ENCODE assay signal across 8 mouse cellular contexts in genomic region chr17:6476495-6476947, GRCm38 (mm10). TPM values are rescaled to one million over a fixed set of nuclear protein-coding genes. Genes with fewer than 3 reads are reported as not detected.
DNase-seq lines count a peak whose midpoint lies in the region; ATAC-seq and TF ChIP-seq lines count a peak whose summit lies in the region.
"Not testable (repeated sequence)": the region's sequence is repeated elsewhere in the genome, so short reads cannot be mapped to it uniquely, and the experiment has no call there.

No protein-coding gene starts in this region.

- H3K27me3 ChIP-seq in CH12.LX (replicated peaks); heart, embryonic 13.5 days (replicated peaks); kidney, adult 2 months (replicated peaks; ENCODE audit: control insufficient read depth, insufficient read depth, low read length); midbrain, embryonic 13.5 days; stomach, embryonic 14.5 days (ENCODE audit: control insufficient read depth, insufficient read depth, low read length): not testable (repeated sequence)
- peaks cover 10% of the 10 kb centered on the region for H3K27me3 ChIP-seq in liver, embryonic 13.5 days

- not testable (repeated sequence) for TF ChIP-seq POLR2A in CH12.LX (IDR thresholded peaks at IDR 0.05; ENCODE audit: low read depth, low read length); brain, embryonic 14.5 days (IDR thresholded peaks at IDR 0.05; ENCODE audit: borderline replicate concordance, extremely low read depth, insufficient read depth, insufficient read length, poor library complexity, severe bottlenecking); embryonic fibroblast, embryonic 13.5 days (IDR thresholded peaks at IDR 0.05; ENCODE audit: low read depth, low read length); kidney, adult 2 months (IDR thresholded peaks at IDR 0.05; ENCODE audit: low read depth, low read length)

- peak overlapping the region; percentile 47 to 88 (median 53) for H3K4me3 ChIP-seq in CH12.LX (replicated peaks in 1 of 3; ENCODE audit: low read depth in 2 of 3, low read length in 2 of 3, poor library complexity in 1 of 3)
- H3K4me3 ChIP-seq in embryonic fibroblast, embryonic 13.5 days (ENCODE audit: insufficient read depth, low read length) = peak overlapping the region; percentile 48
- peak overlapping the region; percentile 61 for H3K4me3 ChIP-seq in heart, embryonic 13.5 days
- H3K4me3 ChIP-seq in kidney, adult 2 months (ENCODE audit: insufficient read depth, low read depth, low read length) = peak overlapping the region; percentile 56
- H3K4me3 ChIP-seq in liver, embryonic 13.5 days (replicated peaks) = peak overlapping the region; percentile 68
- peak overlapping the region; percentile 58 for H3K4me3 ChIP-seq in midbrain, embryonic 13.5 days (replicated peaks)
- peak overlapping the region; percentile 51 for H3K4me3 ChIP-seq in stomach, embryonic 14.5 days (ENCODE audit: low read depth, low read length)

- H3K9ac ChIP-seq in CH12.LX (ENCODE audit: insufficient read depth, low read depth) = peak overlapping the region; percentile 91
- H3K9ac ChIP-seq in heart, embryonic 13.5 days = peak overlapping the region; percentile 89
- H3K9ac ChIP-seq in liver, embryonic 13.5 days = peak overlapping the region; percentile 76
- H3K9ac ChIP-seq in midbrain, embryonic 13.5 days (replicated peaks) = peak overlapping the region; percentile 78
- peak overlapping the region; percentile 81 for H3K9ac ChIP-seq in stomach, embryonic 14.5 days (replicated peaks; ENCODE audit: low read depth, low read length)

- H3K4me1 ChIP-seq in CH12.LX (ENCODE audit: control insufficient read depth in 1 of 2, insufficient read depth in 2 of 2); embryonic fibroblast, embryonic 13.5 days (ENCODE audit: control insufficient read depth, insufficient read depth, low read length); kidney, adult 2 months (ENCODE audit: control insufficient read depth, insufficient read depth, low read length); stomach, embryonic 14.5 days (ENCODE audit: control insufficient read depth, insufficient read depth, low read length): not testable (repeated sequence)
- H3K4me1 ChIP-seq in heart, embryonic 13.5 days = peaks cover 27% of the 10 kb centered on the region
- H3K4me1 ChIP-seq in liver, embryonic 13.5 days (replicated peaks) = peaks cover 20% of the 10 kb centered on the region
- peaks cover 14% of the 10 kb centered on the region for H3K4me1 ChIP-seq in midbrain, embryonic 13.5 days (replicated peaks)

- dilution Hi-C loops in CH12.LX (cut with MboI; ENCODE audit: extremely low pct_ligation_motif_present, extremely low pct_unique_long_range_greater_than_20kb, low sequenced_read_pairs) = not testable (repeated sequence)

- not testable (repeated sequence) for H3K36me3 ChIP-seq in CH12.LX (replicated peaks in 1 of 2; ENCODE audit: control insufficient read depth in 1 of 2, insufficient read depth in 1 of 2, low read length in 1 of 2); heart, embryonic 13.5 days; kidney, adult 2 months (ENCODE audit: control insufficient read depth, insufficient read depth, low read length); liver, embryonic 13.5 days; midbrain, embryonic 13.5 days; stomach, embryonic 14.5 days (ENCODE audit: control insufficient read depth, insufficient read depth, low read length)

- not testable (repeated sequence) for H3K9me3 ChIP-seq in CH12.LX (replicated peaks; ENCODE audit: low read length); heart, embryonic 13.5 days; liver, embryonic 13.5 days (replicated peaks); midbrain, embryonic 13.5 days; stomach, embryonic 14.5 days (ENCODE audit: control insufficient read depth, low read depth, low read length)

- H3K79me2 ChIP-seq in CH12.LX (replicated peaks; ENCODE audit: control insufficient read depth, extremely low read depth, insufficient read depth, poor library complexity, severe bottlenecking) = not testable (repeated sequence)

- peak overlapping the region; percentile 88 for H3K4me2 ChIP-seq in CH12.LX (ENCODE audit: insufficient read depth, low read depth, poor library complexity, severe bottlenecking)
- H3K4me2 ChIP-seq in heart, embryonic 13.5 days = peak overlapping the region; percentile 73
- peak overlapping the region; percentile 85 for H3K4me2 ChIP-seq in liver, embryonic 13.5 days
- H3K4me2 ChIP-seq in midbrain, embryonic 13.5 days (replicated peaks) = peak overlapping the region; percentile 72
- H3K4me2 ChIP-seq in stomach, embryonic 14.5 days (replicated peaks; ENCODE audit: low read depth, low read length) = peak overlapping the region; percentile 88

- not testable (repeated sequence) for TF ChIP-seq RAD21 in CH12.LX (IDR thresholded peaks at IDR 0.05; ENCODE audit: low read depth, low read length)

- in situ Hi-C loops in CH12.LX (cut with MboI; ENCODE audit: low pct_ligation_motif_present, low pct_unique_long_range_greater_than_20kb, low sequenced_read_pairs) = not testable (repeated sequence)

- not testable (repeated sequence) for H3K27ac ChIP-seq in CH12.LX (ENCODE audit: insufficient read depth, low read depth); embryonic fibroblast, embryonic 13.5 days (ENCODE audit: insufficient read depth, low read length); kidney, adult 2 months (ENCODE audit: insufficient read depth, low read depth, low read length); liver, embryonic 13.5 days
- peak overlapping the region; percentile 64 for H3K27ac ChIP-seq in heart, embryonic 13.5 days (replicated peaks)
- H3K27ac ChIP-seq in midbrain, embryonic 13.5 days = peak overlapping the region; percentile 75
- H3K27ac ChIP-seq in stomach, embryonic 14.5 days (ENCODE audit: low read length) = peak overlapping the region; percentile 68; the same call in 1 of the 2 replicates

- under 1% methylated on average over 45 of the region's 45 CpGs for WGBS in heart, embryonic 13.5 days
- WGBS in kidney, adult 2 months = under 1% methylated on average over 45 of the region's 45 CpGs
- under 1% methylated on average over 45 of the region's 45 CpGs for WGBS in liver, embryonic 13.5 days (ENCODE audit: insufficient replicate concordance)
- under 1% methylated on average over 45 of the region's 45 CpGs for WGBS in midbrain, embryonic 13.5 days
- under 1% methylated on average over 45 of the region's 45 CpGs for WGBS in stomach, embryonic 14.5 days

- TF ChIP-seq EP300 in CH12.LX (IDR thresholded peaks at IDR 0.05; ENCODE audit: low read length) = not testable (repeated sequence)

- DNase-seq in CH12.LX (ENCODE audit: extremely low read depth); kidney, adult 2 months: not testable (repeated sequence)
- peak; percentile 46 for DNase-seq in brain, embryonic 14.5 days (ENCODE audit: low read depth)
- DNase-seq in liver, embryonic 13.5 days = peak; percentile 56

- TF ChIP-seq CTCF in CH12.LX (conservative IDR thresholded peaks at IDR 0.05 in 1 of 2, IDR thresholded peaks at IDR 0.05 in 1 of 2; ENCODE audit: low read depth in 2 of 2, low read length in 2 of 2); brain, embryonic 14.5 days (IDR thresholded peaks at IDR 0.05; ENCODE audit: borderline replicate concordance, extremely low read depth, insufficient read depth, insufficient read length); embryonic fibroblast, embryonic 13.5 days (IDR thresholded peaks at IDR 0.05; ENCODE audit: borderline replicate concordance, insufficient read depth, low read length); kidney, adult 2 months (conservative IDR thresholded peaks at IDR 0.05; ENCODE audit: insufficient read depth, insufficient read length, low read depth, low read length): not testable (repeated sequence)

- peak; percentile 44; the same call in 1 of the 2 replicates for ATAC-seq in heart, embryonic 13.5 days (ENCODE audit: extremely low read depth, insufficient number of reproducible peaks, low FRiP score, low TSS enrichment)
- ATAC-seq in liver, embryonic 13.5 days (ENCODE audit: low read depth) = peak; percentile 28; the same call in 1 of the 2 replicates
- ATAC-seq in midbrain, embryonic 13.5 days = peak; percentile 78
- peak; percentile 49 for ATAC-seq in stomach, embryonic 14.5 days (ENCODE audit: insufficient number of reproducible peaks, insufficient read depth, low FRiP score, low read depth)

TF ChIP-seq in CH12.LX, 34 proteins besides CTCF, POLR2A, EP300 and RAD21 (continues in another document):
- peak; percentile 45; the same call in 1 of the 2 replicates for TF ChIP-seq BHLHE40 (IDR thresholded peaks at IDR 0.05; ENCODE audit: low read depth, low read length)
- 0 out of 2 replicates have a peak, but pooled peaks have one; percentile 26 for TF ChIP-seq ETS1 (conservative IDR thresholded peaks at IDR 0.05; ENCODE audit: low read depth, low read length)
- peak; percentile 60 for TF ChIP-seq SIN3A (IDR thresholded peaks at IDR 0.05; ENCODE audit: low read length)
- TF ChIP-seq MXI1 (IDR thresholded peaks at IDR 0.05; ENCODE audit: low read depth, low read length) = peak; percentile 64; the same call in 1 of the 2 replicates
- peak; percentile 39; the same call in 1 of the 2 replicates for TF ChIP-seq TCF12 (IDR thresholded peaks at IDR 0.05; ENCODE audit: low read depth, low read length)
- 0 out of 2 replicates have a peak, but pooled peaks have one; percentile 24 for TF ChIP-seq MAZ (IDR thresholded peaks at IDR 0.05; ENCODE audit: low read depth, low read length)

RNA-seq across cellular contexts. Expression of gene Dynlt1b, which starts 46.6 kb away (rescaled TPM):
- total RNA-seq in CH12.LX (2012; rRNA removed) (338 and 389 TPM in 2 replicates), CH12.LX (2014; rRNA removed) (542 and 607 TPM in 2 replicates)
- 287 and 371 TPM in 2 replicates for polyA plus RNA-seq in CH12.LX (2012; ENCODE audit: insufficient read length, low read depth)
- polyA plus RNA-seq in brain, embryonic 14.5 days (2012; rRNA removed) = 782 and 938 TPM in 2 replicates
- polyA plus RNA-seq in embryonic fibroblast, embryonic 13.5 days (2011; ENCODE audit: insufficient read length, low read depth, missing spikeins) = 211 and 221 TPM in 2 replicates
- polyA plus RNA-seq in heart, embryonic 13.5 days (2015; fragmentation: Nextera tagmentation; extraction: Ambion mirVana) = 393 and 431 TPM in 2 replicates
- polyA plus RNA-seq in kidney, adult 2 months (2012; rRNA removed) = 205 and 213 TPM in 2 replicates
- polyA plus RNA-seq in liver, embryonic 13.5 days (2015; fragmentation: Nextera tagmentation; extraction: Ambion mirVana) = 205 and 224 TPM in 2 replicates
- polyA plus RNA-seq in midbrain, embryonic 13.5 days (2015; fragmentation: Nextera tagmentation; extraction: Ambion mirVana) = 1,193 and 1,210 TPM in 2 replicates
- polyA plus RNA-seq in stomach, embryonic 14.5 days (2014; fragmentation: Nextera tagmentation; extraction: Ambion mirVana) = 610 and 627 TPM in 2 replicates

Comparison
In these comparisons a context has a peak if more than half of its experiments do, and no peak if none do; other contexts are left out.
1. ATAC-seq: peak in every context shown above with its lines; median percentile 78 in midbrain, embryonic 13.5 days; 49 in stomach, embryonic 14.5 days; 44 in heart, embryonic 13.5 days; 28 in liver, embryonic 13.5 days.